Mouse (Mus musculus) megakaryocyte, embryonic 14.5 days (primary cell): Measurements from ENCODE around the gene Urb2.

Experiments
- FLI1 ChIP-seq: IDR thresholded peaks from 2 replicates; pipeline ENCODE4 v1.6.1; 2012; ENCODE audit warnings: low read length, inconsistent platforms, mixed read lengths
- GATA1 ChIP-seq: IDR thresholded peaks from 3 replicates; pipeline ENCODE4 v1.6.1; 2012; ENCODE audit warnings: mixed read lengths, low read length, inconsistent platforms, borderline replicate concordance

DNA sequence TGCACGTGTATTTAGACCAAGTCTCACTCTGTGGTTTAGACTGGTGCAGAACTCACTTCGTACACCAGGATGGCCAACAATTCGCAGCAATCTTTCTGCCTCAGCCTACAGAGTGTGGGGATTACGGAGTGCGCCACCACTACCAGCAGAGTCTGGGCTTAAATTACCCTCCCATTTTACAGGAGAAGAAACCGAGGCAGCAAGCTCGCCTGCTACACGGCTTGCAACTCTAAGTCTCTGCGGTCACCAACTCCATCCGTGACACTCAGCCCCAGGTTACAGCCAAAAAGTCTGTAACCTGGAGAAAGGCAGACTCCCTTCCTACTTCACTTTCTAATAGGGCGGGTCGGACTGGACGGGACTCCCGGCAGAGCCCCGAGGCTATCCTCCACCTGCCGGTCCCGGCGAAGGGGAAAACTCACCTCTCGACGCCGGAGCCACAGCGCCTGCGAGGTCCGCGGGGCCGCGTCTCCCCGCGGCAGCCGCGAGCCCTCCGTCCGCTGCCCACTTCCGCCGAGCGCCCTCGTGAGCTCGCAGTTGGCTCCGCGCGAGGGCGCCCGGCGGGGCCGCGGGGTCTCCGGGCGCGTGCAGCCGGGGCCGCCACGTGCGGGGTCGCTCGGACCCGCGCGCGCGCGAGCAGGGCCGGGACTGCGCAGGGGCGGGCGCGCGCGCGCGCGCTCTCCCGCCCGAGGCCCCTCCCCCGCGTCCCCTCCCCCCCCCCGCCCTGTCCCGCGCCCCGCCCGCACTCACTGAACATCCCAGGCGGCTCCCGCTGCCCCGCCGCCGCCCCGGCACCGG lies 670 bp upstream of the Urb2 start:
- TF ChIP-seq FLI1 (no peak), GATA1 (no peak)
